Mouse (Mus musculus) hindbrain, embryonic 10.5 days (tissue): Measurements from ENCODE around the gene Eya3. TPM values are rescaled to one million over a fixed set of nuclear protein-coding genes. Genes with fewer than 3 reads are reported as not detected.
"Not testable (repeated sequence)": the region's sequence is repeated elsewhere in the genome, so short reads cannot be mapped to it uniquely, and the experiment has no call there.

Experiments used
- DNase-seq: peaks from one replicate; pipeline ENCODE4 v3.0.0-alpha.2; 2017; ENCODE audit warnings: low spot score
- H3K27ac ChIP-seq: fragments of 300-500 bp; sonication (generic); 2 replicates; pipeline ENCODE4 v1.5.1; 2016; ENCODE audit warnings: mild to moderate bottlenecking, moderate library complexity
- H3K27me3 ChIP-seq: fragments of 300-500 bp; sonication (generic); 2 replicates; pipeline ENCODE4 v1.6.1; 2016; ENCODE audit warnings: mild to moderate bottlenecking; ENCODE audit not compliant: poor library complexity, insufficient read depth, severe bottlenecking
- H3K36me3 ChIP-seq: fragments of 300-500 bp; sonication (generic); 2 replicates; pipeline ENCODE4 v1.6.1; 2016; ENCODE audit warnings: mild to moderate bottlenecking, moderate library complexity
- H3K4me1 ChIP-seq: fragments of 300-500 bp; sonication (generic); replicated peaks from 2 replicates; pipeline ENCODE4 v1.6.1; 2016; ENCODE audit warnings: mild to moderate bottlenecking
- H3K4me3 ChIP-seq: fragments of 300-500 bp; sonication (generic); 2 replicates; pipeline ENCODE4 v1.5.1; 2016; ENCODE audit warnings: mild to moderate bottlenecking, moderate library complexity
- H3K9me3 ChIP-seq: fragments of 300-500 bp; sonication (generic); 2 replicates; pipeline ENCODE4 v1.6.1; 2016; ENCODE audit warnings: mild to moderate bottlenecking, moderate library complexity
- WGBS: fragments of 180-500 bp; shearing (Covaris S2); methylation state at CpG from one replicate; pipeline ENCODE4 v1.1.7; 2016; 5-methylcytosine and 5-hydroxymethylcytosine counted together
- polyA plus RNA-seq: library from polyadenylated mRNA; unstranded; fragments of >200 nt; fragmentation: Nextera tagmentation; extraction: Ambion mirVana; gene quantifications from 2 replicates; pipeline ENCODE4 v1.2.1, GENCODE M21; 2016

The Eya3 gene
- polyA plus RNA-seq, 1 experiment from 2014 or later: 24.2 TPM

- no peaks in the 10 kb centered on the region for H3K27me3 ChIP-seq
- no peak overlapping the region for H3K4me3 ChIP-seq
- no peaks in the 10 kb centered on the region for H3K9me3 ChIP-seq
- 83% methylated on average over 6 of the region's 6 CpGs for WGBS
- no peak for DNase-seq
- 0 out of 2 replicates have a peak, but pooled peaks cover 4% of the 10 kb centered on the region for H3K4me1 ChIP-seq
- no peaks in the 10 kb centered on the region for H3K36me3 ChIP-seq
- H3K27ac ChIP-seq: no peak overlapping the region
These were observed 110.6 kb downstream of the Eya3 start for GRCm38 (mm10) chr4:132749258-132749982.

- no peak for DNase-seq
- H3K4me3 ChIP-seq: no peak overlapping the region
- WGBS: 74% methylated on average over 6 of the region's 6 CpGs
- H3K36me3 ChIP-seq: no peaks in the 10 kb centered on the region
- H3K27me3 ChIP-seq: peaks cover 26% of the 10 kb centered on the region
- H3K4me1 ChIP-seq: peaks cover 17% of the 10 kb centered on the region
- H3K27ac ChIP-seq: no peak overlapping the region
- no peaks in the 10 kb centered on the region for H3K9me3 ChIP-seq
These were observed 114.2 kb downstream of the Eya3 start for GRCm38 (mm10) chr4:132752992-132753391.

DNA sequence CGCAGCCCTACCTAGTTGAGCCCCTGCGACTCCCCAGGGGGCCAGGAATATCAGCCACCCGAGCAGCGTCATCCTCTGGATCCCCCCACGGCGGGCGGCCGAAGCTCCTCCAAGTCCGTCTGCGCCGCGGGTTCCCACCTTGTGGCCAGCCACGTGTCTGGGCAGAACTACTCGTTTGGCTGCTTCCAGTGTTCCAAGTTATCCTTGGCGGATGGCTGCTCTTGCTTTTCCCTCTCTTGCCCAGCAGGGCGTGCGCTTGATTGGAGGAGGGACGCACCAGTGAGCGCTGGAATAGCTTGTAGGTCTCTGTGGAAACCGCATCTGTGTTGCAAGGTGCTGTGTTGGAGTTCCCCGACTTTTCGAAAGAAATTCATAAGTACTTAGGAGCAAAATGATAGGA is 118.2 kb downstream of the Eya3 start, which contains the start of gene Smpdl3b:
TSS of gene Smpdl3b (minus strand) at position 279 of the 400 bp plus-strand sequence.
- peaks cover 32% of the 10 kb centered on the region for H3K27me3 ChIP-seq
- H3K36me3 ChIP-seq: no peaks in the 10 kb centered on the region
- H3K9me3 ChIP-seq: no peaks in the 10 kb centered on the region
- H3K27ac ChIP-seq: peak within 1 kb of the TSS; percentile 79
- WGBS: 2% methylated on average over 22 of the region's 22 CpGs
- H3K4me3 ChIP-seq: peak within 1 kb of the TSS; percentile 55
- DNase-seq: peak; percentile 81
- peaks cover 17% of the 10 kb centered on the region for H3K4me1 ChIP-seq

DNA sequence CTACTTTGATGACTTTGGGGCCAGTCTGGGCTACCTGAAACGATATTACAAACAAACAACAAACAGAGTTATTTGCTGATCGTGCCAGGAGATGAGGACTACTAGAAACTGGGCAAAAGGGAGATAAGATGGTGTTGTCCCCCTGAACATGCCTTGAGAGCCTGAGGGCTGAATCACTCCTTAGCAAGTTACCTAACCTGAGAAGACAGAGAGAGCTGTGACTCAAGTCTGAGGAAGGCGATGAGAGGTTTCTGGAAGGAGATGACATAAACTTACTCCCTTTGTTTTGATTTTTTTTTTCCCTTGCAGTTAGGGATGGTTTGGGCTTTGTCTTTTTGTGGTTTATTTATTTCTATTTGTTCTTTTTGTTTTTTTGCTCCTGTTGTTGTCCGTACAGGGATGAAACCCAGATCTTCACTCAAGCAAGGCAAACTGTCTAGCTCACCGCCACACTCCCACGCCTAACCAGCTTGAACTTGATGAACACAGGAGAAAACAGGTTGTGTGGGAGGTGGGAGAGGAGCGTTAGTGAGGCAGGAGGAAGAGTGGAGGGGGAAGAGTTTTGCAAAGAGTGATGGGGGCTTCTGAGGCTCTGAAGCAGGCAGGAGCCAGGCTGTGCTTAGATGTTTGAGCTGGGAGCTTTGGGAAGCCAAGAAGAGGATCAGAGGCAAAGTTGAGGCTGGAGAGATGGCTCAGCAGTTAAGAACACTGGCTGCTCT is 119.0 kb downstream of the Eya3 start:
- Histone ChIP-seq H3K4me3 (no peak overlapping the region), H3K27me3 (peaks cover 32% of the 10 kb centered on the region), H3K4me1 (peaks cover 13% of the 10 kb centered on the region), H3K9me3 (no peaks in the 10 kb centered on the region), H3K27ac (no peak overlapping the region), H3K36me3 (no peaks in the 10 kb centered on the region)
- WGBS: 88% methylated on average over 7 of the region's 7 CpGs
- DNase-seq: no peak

DNA sequence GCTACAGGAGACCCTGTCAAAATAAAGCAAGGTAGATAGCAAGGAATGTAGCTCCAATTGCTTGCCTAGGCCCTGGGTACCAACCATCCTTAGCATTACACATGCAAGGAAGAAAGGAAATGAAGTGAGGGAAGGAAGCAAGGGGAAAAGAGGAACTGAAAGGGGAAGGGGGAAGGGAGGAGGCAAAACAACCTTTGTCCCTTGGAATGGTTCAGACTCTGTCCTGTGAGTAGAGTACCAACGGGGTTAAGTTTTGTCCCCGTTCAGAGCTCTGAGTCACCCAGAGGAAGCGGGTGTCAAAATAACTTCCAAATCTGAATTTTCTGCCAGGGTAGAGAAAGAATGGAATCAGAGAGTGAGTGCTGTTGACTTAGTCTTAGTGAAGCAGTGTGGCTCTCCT is 121.5 kb downstream of the Eya3 start:
- Histone ChIP-seq H3K36me3 (no peaks in the 10 kb centered on the region), H3K9me3 (no peaks in the 10 kb centered on the region), H3K4me1 (peaks cover 13% of the 10 kb centered on the region), H3K27me3 (peaks cover 32% of the 10 kb centered on the region), H3K27ac (no peak overlapping the region), H3K4me3 (no peak overlapping the region)
- WGBS: 75% methylated on average over 3 of the region's 3 CpGs
- DNase-seq: no peak

- no peaks in the 10 kb centered on the region for H3K4me1 ChIP-seq
- no peak overlapping the region for H3K27ac ChIP-seq
- 83% methylated on average over 6 of the region's 6 CpGs for WGBS
- H3K4me3 ChIP-seq: no peak overlapping the region
- no peaks in the 10 kb centered on the region for H3K9me3 ChIP-seq
- DNase-seq: no peak
- no peaks in the 10 kb centered on the region for H3K36me3 ChIP-seq
- H3K27me3 ChIP-seq: peaks cover 9% of the 10 kb centered on the region
These were observed 123.8 kb downstream of the Eya3 start for GRCm38 (mm10) chr4:132762602-132763001.

DNA sequence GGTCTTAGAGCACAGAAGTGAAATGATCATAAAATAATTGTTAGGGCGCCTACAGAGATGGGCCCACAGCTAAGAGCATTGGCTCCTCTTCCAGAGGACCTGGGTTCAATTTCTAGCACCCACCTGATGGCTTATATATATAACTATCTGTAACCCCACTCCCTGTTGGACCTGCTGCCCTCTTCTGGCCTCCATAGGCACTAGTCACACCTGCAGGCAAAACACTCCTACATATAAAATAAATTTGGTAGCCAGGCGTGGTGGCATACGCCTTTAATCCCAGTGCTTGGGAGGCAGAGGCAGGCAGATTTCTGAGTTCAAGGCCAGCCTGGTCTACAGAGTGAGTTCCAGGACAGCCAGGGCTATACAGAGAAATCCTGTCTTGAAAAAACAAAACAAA is 124.3 kb downstream of the Eya3 start:
- DNase-seq, H3K9me3 ChIP-seq, H3K36me3 ChIP-seq, H3K27me3 ChIP-seq, H3K4me1 ChIP-seq, H3K4me3 ChIP-seq, H3K27ac ChIP-seq: not testable (repeated sequence)
- 84% methylated on average over 3 of the region's 3 CpGs for WGBS

DNA sequence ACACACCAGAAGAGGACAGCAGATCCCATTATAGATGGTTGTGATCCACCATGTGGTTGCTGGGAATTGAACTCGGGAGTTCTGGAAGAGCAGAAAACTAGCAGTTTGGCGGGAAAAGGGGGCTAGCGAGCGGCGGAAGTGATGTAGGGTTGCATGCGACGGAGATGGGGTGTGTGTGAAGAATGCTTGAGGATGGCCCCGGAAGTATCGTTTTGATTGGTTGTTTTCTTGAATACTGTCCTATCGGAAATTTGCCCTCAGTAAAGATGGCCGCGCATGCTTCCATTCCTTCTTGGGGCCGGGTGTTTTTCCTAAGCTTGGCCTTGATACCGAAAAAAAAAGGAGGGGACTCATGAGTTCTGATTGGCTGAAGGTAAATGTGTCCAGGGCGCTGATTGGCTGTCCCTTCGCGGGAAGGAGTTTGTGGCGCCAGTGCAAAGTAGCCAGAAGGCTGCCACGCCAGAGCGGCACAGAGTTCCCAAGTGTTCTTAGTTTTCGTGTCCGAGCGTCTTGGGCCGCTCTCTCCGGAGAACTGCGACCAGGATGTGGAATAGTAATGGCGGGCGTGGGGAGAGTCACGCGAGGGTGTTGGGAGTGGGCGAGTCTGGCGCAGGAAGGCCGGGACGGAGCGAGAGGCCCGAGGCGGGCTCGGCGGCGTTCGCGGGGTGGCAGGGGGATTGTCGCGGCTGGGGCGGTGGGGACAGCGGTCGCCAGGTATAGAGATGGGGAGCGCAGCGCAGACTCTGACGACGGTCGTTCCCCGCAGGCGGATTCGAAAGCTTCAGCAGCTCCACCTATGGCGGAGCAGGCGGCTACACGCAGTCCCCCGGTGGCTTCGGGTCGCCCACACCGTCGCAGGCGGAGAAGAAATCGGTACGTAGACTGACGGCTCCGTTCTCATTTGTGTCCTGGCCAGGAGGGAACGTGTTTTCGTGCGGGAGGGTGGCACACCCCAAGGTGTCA is 129.4 kb downstream of the Eya3 start, which contains the start of gene Rpa2:
TSS of gene Rpa2 (plus strand) at position 419 of the 963 bp plus-strand sequence.
- Histone ChIP-seq H3K36me3 (peaks cover 37% of the 10 kb centered on the region), H3K9me3 (no peaks in the 10 kb centered on the region), H3K4me3 (peak within 1 kb of the TSS; percentile 90), H3K27ac (peak within 1 kb of the TSS; percentile 91), H3K4me1 (peaks cover 12% of the 10 kb centered on the region), H3K27me3 (no peaks in the 10 kb centered on the region)
- DNase-seq: peak; percentile 99
- under 1% methylated on average over 70 of the region's 71 CpGs for WGBS

DNA sequence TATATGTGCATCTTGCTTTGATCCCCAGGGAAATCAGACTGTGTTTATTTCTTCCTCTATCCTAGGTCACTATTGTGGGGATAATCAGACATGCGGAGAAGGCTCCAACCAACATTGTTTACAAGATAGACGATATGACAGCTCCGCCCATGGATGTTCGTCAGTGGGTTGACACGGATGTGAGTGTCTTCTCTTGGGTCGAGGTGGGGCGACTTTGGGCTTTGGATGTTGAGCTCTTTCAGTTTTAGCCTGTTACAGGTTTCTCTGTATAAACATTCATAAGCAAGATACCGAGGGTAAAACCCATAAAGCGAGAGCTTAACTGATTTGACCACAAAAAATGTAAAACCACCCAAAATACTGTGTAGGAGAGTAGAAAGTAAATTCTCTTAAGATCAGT is 133.0 kb downstream of the Eya3 start:
- Histone ChIP-seq H3K4me1 (peaks cover 12% of the 10 kb centered on the region), H3K36me3 (peaks cover 73% of the 10 kb centered on the region), H3K27ac (no peak overlapping the region), H3K4me3 (no peak overlapping the region), H3K9me3 (no peaks in the 10 kb centered on the region), H3K27me3 (no peaks in the 10 kb centered on the region)
- WGBS: 95% methylated on average over 9 of the region's 9 CpGs
- DNase-seq: no peak

Other genes starting within 250 kb of the Eya3 start
- 24.2 and 25.5 TPM in 2 replicates for gene Phactr4, start 216.5 kb upstream of the Eya3 start, polyA plus RNA-seq
- gene Med18, start 175.1 kb upstream of the Eya3 start, polyA plus RNA-seq: 29.0 and 33.3 TPM in 2 replicates
- gene Sesn2, start 128.5 kb upstream of the Eya3 start, polyA plus RNA-seq: 12.9 and 13.0 TPM in 2 replicates
- 1,033 and 1,169 TPM in 2 replicates for gene Atpif1, start 105.3 kb upstream of the Eya3 start, polyA plus RNA-seq
- gene Dnajc8, start 103.4 kb upstream of the Eya3 start, polyA plus RNA-seq: 202 and 214 TPM in 2 replicates
- 0.42 and 0.81 TPM in 2 replicates for gene Ptafr, start 74.9 kb upstream of the Eya3 start, polyA plus RNA-seq
- gene Xkr8, start 93.6 kb downstream of the Eya3 start, polyA plus RNA-seq: 3.4 and 4.9 TPM in 2 replicates
- 1.9 and 3.0 TPM in 2 replicates for gene Smpdl3b, start 118.3 kb downstream of the Eya3 start, polyA plus RNA-seq
- gene Rpa2, start 129.3 kb downstream of the Eya3 start, polyA plus RNA-seq: 147 and 177 TPM in 2 replicates
- 1.00 and 1.2 TPM in 2 replicates for gene Themis2, start 157.4 kb downstream of the Eya3 start, polyA plus RNA-seq
- 81.4 and 84.3 TPM in 2 replicates for gene Ppp1r8, start 204.2 kb downstream of the Eya3 start, polyA plus RNA-seq
- gene Stx12, start 245.5 kb downstream of the Eya3 start, polyA plus RNA-seq: 64.4 and 74.5 TPM in 2 replicates